Mouse (Mus musculus) kidney, postnatal 4 days (tissue): Measurements from ENCODE around the gene Nsfl1c.
"Not testable (repeated sequence)": the region's sequence is repeated elsewhere in the genome, so short reads cannot be mapped to it uniquely, and the experiment has no call there.

ENCODE experiments used
- DNase-seq, 2 experiments: peaks; one replicate each; pipeline ENCODE4 v3.0.0; 2021; ENCODE audit warnings: mixed read lengths in 2 of 2

Gene Nsfl1c

DNA sequence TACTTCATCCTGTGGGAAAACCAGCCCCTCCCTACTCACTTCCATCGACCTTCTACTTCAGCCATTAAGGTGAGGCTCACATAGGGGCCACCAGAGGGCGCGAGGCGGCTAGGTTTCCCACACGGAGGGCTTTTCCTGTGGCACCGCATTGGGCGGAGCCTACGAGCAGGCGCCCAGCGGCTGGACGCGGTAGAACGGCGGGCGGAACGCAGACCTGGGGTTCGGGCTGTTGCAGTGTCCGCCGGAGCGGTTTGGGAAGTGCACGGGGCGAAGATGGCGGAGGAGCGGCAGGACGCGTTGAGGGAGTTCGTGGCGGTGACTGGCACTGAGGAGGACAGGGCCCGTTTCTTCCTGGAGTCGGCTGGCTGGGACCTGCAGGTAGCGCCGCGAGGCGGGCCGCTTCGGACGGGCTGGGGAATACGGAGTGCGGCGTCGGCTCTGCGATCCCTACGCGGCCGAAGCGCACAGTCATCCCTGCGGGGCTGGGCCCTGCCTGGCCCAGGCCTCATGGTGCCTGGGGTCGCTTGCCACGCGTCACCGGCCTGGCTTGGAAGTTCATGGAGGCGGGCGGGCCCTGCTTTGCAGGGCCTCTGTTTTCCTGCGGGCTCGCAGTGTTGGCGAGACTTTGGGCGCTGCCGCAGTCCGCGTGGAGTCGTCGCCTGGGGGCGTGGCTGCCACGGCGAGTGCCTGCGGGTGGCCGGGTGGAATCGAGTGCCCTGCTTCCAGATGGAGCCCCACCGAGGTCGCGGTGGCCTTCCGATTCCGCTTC lies at the start of gene Nsfl1c:
Gene Nsfl1c (plus strand): TSS at position 148 of the 769 bp plus-strand sequence.
- peak; percentile 98 for DNase-seq

DNA sequence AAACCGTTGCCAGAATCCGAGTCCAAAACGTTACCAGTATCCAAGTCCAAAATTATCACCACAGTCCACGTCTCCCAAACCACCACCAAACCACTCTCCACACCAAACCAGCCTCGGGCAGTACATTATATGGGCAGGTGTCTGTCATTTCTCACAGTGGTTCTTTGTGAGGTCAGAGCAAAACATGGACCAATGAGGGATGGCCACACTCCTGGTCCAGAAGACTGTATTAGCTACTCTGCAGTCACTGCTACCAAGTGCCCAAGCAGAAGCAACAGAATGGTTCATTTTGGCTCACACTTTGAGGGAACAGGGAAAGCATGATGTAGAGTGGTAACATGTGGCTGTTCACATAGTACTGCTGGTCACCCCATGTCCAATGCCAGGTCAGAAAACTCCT lies 17.9 kb upstream of the Nsfl1c start, which contains the start of gene 4921509C19Rik:
Gene 4921509C19Rik (minus strand): TSS at position 101 of the 400 bp plus-strand sequence.
- DNase-seq, result not testable (repeated sequence)

DNA sequence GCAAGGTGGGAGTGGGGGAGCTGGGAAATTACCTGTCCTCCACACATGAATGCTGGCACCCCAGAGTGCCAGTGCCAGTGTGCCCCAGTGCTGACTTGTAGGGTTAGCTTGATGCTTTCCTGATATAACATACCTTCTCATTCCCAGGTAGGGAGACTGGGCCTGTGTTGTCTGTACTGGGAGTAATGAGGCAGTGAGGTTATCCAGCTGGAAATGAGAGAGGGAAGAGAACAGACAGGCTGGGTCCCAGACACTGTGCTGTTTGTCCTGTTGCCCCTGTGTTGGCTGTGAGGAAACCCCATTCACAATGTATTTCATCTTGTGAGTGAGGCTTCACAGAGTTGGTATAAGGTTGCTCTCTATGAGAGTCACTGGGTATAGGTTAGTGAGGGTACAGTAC lies 7.5 kb upstream of the Nsfl1c start:
- no peak for DNase-seq

DNA sequence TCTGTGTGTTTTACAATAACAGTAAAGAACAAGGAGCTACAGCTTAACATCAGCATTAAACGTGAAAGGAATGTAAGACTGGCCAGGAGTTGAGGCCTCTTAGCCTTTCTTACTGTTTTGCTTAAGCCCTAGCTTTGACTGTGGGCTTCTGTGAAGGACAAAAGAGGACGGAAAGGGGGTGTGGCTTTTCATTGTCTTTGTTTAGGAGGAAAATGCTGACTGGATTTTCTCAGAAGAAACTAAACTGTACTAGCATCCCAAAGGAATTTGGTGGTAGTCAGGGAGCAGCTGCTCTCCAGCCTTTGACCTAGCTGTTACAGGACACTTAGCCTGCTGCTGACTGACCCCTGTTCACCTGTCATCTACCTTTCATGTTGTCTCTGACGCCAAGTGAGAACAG lies 4.4 kb downstream of the Nsfl1c start:
- no peak for DNase-seq

DNA sequence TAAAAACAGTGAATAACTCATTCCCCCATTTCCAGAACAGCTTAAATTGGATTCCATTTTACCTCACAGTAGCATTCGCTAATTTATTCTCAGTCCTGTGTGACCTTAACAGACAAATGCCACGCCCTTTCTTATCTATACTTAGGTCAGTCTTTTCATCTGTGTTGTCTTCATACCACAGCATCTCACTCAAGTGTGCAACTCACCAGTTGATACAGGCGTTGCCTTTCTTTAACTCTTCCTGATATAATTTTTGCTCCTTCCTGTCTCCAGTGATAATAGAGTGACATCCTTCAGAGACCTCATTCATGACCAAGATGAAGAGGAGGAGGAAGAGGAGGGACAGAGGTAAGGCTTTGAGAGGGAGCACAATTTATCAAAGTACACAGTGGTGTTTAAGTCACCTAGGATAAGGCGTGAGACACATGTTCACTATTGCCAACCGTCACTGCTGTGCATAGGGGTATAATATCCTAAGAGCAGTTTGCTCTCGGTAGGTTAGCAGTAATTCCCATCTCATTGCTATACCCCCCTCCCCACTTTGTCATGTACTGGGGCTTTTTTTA lies 6.5 kb downstream of the Nsfl1c start:
- DNase-seq, result no peak

DNA sequence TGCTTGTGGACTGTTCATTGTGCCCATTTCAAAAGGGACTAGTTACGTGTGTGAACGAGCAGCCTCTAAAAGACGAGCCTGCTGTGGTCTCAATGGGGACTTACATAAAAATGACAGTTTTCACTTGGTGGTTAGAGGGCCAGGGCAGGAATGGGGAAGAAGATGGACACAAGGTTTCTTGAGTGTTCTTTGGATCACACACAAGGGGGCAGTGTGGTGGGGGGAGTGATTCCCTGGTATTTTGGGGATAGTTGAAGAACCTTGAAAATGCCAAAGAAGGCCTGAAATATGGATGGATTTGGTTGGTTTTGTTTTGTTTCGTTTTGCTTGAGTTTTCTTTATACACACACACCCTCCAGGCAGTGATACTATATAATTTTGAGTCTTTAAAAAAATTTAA lies 10.2 kb downstream of the Nsfl1c start:
- DNase-seq, result peak in 1 of 2 experiments; percentile 6

DNA sequence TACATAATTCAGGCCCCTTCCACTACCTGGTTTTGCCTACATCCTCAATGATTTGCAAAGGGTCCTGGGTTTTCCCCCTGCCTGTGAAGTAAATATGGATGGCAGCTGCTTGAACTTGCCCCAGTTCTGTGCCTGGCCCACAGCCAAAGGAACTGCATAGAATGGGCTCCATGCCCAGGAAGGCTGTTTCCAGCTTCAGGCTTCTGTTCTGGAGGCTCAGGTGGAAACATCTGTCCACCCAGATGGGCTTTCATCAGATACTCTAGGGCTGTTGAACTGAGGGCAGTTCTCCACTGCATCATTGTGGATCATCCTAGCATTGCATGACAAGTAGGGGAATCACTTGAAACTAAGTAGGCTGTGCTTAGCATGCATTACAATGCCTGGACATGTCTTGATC lies 18.2 kb downstream of the Nsfl1c start:
- DNase-seq, result peak; percentile 65 to 77

DNA sequence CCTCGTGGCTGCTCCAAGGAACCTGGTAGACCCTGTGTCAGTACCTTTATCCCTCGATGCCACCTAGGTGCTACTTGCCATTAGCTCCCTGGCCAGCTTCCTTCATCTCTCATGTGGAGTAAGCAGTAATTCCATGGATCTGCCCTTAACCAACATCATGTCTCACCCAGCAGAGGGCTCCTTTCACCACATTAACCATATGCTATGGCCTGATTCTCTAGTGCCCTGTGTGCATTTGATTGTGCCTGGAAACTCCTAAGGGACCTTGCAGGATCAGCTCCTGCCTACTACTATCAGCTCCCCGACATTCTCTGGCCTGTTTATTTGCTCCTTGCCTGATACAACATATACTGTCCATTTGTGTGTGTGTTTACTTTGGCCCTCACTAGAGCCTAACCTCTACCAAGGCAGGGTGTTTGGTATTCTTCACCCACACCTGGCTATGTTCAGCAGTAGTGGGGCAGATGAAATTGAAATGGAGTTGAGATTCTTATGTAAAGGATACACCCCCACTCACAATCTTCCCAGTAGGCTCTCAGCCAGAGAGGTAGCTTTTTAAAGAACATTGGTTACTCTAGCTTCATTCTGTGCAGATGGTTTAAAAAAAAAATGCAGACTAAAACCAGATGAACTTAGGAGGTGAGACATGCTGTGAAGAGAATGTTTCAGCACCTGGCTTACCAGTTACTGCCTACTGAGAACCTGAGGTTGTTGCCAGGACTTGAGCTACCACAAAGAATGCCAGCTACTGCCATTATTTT lies 19.7 kb downstream of the Nsfl1c start:
- DNase-seq, result no peak

DNA sequence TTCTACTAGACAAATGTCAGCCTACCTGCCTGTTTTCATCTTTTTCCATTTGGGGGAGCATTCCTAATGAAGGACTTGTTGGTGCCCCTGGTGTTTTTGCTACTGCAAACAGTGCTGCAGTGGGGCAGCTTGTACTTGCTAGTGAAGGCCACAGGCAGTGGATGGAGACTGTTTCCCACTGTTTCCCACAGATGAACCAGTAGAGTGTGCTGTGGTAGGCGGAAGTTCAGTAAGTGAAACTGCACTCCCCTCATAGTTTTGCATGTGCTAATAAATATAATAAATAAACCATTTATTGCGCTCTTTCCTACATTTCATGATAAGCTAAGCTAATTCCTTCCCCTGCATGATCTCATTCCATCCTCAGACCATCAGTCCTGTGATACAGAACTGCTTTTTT lies 25.0 kb downstream of the Nsfl1c start:
- no peak for DNase-seq

DNA sequence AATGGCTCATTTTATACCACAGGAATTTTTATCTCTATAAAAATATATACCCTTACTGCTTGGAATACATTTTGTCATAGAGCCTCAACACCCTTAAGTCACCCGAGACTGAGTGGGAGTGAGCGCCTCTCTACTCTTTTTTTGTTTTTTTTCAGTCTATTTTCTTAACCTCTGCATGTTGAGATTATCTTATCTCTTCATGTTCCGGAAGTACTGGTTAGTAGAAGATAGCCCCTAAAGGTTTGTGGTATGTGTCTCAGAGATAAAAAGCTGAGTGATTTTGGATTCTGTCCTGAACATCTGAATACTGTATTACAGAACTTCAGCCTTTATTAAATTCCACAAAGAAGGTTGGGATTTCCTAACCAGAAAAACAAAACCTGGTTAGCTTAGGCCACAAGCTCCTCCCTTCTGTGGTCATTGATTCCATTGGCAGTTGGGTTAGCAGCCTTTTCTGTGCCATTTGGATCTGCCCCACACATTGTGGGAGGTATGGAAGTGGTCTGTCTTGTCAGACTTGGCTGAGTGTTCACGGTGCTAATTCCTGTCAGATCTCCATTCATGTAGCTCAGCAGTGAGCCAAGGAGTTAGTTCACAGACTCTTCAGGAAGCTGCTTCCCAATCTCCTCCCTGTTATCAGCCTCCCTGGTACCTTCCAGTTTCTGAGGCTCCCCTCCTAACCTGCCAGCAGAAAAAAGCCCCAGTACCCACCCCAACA lies 30.5 kb downstream of the Nsfl1c start:
- DNase-seq, result no peak

DNA sequence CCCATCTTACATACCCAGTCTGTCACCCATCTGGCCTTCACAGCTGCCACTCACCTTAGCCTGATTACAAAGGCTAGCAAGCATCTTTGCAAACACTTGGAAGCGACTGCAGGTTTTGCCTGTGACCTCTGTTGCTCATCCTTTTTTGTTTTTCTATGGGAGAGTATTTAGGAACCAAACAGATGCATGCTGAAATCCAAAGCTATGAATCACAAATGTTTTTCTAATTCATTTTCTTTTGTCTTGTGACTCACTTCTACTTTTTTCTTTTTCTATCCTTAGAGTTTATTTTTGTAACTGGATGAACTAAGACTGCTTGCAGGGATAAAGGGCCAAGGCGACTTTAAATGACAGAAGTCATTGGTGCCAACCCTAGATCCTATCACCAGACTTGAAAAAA lies 31.5 kb downstream of the Nsfl1c start:
- no peak for DNase-seq

DNA sequence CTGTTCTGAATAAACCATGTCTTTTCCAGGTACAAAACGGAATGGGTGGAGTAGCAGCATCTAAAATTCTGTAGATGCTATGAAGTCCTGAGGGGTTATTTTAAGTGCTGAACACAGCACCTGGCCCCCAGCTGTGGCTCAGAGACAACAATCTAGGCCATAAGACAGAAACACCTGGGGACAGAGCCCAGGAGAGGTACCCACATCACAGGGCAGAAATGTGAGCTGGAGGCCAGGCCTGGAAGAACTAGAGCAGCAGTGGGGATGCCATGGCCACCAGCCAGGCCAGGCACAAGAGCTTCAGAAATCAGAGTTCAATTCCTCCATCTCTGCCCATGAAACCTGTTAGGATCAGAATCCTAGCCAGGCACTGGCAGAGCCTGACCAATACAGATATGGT lies 34.1 kb downstream of the Nsfl1c start:
- no peak for DNase-seq

DNA sequence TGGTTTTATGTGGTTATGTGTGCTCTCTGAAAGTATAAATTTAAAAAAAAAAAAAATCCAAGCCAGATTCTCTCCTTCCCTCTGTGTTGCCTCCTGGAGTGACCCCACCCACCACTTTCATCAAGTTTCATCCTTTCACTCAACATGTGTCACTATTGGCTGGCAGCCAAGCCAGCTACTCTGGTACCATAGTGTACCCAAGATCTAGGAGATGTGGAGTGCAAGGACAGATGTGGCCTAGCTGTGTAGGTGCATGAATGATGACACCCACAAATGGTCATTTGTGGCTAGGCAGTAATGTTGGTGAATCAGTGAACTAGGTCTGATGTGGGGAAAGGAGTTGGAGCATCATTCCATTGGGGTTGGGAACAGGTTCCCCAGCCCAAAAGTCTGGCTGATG lies 35.2 kb downstream of the Nsfl1c start:
- DNase-seq, result no peak

DNA sequence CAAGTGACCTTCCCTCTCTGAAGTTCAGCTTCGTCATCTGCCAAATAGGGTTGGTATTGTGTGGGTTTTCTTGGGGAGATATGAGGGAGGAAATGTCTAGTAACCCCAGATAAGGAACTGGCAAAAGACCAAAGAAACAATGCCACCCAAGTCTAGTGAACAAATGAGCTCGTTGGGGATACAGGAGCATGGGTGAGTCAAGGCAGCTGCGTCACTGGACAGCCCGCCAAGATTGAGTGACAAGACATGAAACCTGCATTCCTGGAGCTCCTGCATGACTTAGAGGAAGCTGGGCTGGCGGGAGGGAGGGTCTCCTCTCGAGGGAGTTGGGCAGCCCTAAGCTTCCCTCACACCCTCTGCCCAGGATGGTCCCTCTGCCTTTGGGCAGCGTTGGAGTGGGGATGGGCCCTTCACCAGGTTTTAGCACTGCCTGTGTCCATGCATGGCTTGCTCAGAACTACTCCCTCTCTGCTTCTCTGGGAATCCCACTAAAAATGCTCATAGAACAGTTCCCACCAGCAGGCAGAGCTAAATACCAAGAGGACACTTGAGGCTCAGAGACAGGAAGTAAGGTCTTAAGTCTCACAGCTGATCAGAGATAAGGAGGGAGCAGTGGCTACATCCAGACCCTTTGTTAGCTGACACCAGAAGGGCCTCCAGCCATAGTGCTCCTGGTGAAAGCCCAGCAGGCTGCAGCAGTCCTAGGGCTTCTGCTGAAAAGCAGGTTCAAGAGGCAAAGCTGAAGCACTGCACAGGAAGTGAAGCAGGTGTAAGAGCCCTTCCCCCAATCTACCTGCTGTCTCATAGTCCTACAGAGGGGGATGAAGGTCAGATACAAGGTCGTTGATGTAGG lies 36.6 kb downstream of the Nsfl1c start:
- peak in 1 of 2 experiments; percentile 15 for DNase-seq

DNA sequence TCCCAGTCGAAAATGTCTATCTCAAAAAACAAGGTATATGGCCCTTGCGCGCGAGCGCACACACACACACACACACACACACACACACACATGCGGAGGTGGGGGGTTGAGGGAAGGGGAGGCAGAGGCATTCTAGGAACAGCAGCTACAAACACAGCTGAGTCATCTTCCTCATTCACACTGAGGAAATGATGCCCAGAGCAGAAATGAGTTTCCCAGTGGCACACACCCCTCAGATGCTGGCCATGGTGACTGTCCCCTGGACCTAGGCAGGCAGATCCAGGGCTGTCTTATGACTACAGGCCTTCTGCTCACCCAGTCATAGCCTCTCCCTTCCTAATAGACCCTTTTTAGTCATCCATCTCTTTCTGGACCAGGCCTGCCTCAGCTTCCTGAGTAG lies 39.6 kb downstream of the Nsfl1c start:
- no peak for DNase-seq

DNA sequence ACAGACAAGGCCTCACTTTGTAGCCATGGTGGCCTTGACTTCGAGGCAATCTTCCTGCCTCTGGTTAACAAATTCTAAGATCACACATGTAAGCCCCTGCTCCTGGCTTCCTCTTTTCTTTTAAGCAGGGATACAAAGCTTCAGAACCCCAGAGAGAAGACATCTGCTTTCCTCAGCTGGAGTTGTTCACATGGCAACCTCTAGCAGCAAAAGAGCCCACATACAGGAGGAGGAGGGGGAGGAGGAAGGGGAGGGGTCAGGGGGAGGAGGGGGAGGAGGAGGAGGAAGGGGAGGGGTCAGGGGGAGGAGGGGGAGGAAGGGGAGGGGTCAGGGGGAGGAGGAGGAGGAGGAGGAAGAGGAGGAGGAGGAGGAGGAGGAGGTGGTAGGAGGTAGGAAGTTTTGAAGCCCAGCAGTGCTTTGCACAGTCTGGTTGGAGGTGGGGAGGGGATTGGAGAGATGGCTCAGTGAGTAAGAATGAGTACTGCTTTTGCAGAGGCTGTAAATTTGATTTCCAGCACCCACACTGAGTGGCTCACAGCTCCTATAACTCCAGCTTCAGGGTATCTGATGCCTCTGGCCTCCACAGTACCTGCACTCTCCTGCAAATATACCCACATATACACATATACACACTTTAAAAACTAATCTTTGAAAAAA lies 42.1 kb downstream of the Nsfl1c start:
- peak; percentile 10 to 32 for DNase-seq

DNA sequence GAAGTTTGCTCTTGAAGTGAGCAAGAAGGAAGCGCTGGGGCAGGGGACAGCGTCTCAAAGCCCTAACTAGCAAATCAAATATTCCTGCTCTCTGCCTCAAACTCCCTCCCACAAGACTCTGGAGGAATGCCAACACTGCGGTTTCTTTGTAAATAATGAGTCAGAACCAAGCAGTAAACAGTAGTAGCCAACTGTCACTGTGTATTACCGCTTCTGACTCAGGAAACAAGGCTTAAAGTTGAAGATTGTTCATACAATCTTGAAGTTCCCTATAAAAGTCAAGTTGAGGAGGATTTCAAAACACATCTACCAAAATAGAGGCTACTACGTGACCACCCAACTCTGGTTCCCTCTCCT lies 42.6 kb downstream of the Nsfl1c start:
- DNase-seq, result peak; percentile 74 to 82

DNA sequence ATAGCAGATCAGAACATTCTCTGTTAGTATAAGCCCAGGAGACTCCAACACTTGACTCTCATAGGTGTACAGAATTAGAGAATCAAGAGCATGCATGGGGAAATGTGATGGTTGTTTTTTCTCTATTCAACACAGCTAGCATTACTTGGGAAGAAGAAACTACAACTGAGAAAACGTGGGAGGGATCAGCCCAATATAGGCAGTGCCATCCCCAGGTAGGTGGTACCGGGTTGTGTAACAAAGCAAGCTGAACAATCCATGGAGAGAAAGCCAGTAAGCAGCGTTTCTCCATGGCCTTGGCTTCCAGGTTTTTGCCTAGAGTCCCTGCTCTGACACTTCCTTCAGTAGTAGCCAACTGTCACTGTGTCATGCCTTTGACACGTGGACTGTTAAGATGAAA lies 44.7 kb downstream of the Nsfl1c start:
- DNase-seq, result no peak

DNA sequence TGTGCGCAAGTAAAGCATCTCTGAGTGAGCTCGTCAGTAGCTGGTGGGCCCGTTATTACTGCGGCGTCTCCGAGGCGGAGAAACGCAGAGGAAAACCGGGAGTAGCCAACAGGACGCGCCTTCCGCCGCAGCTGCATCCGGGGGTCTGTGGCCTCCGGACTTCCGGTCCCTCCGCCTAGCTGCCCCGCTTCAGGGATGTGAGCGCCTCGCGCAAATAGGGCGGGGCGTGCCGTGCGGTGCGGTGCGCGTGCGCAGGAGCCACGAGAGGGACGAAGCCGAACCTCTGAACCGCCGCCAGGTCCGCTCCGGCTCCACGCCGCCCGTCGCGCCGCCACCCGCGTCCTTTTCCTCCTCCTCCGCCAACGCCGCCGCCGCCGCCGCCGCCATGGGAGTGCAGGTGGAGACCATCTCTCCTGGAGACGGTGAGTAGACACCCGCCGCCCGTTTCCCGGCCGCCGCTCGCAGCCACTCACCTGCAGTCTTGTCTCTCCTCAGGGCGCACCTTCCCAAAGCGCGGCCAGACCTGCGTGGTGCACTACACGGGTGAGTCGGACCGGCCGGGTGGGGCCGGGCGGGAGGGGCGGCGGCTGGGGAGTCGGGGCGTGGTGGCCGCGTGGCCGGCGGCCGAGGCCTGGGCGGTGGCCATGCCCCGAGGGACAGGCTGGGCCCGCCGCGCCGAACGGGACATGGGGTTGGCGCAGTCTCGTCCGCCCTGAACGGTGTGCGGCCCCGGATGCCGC lies 48.5 kb downstream of the Nsfl1c start, which contains the start of gene Fkbp1a:
Gene Fkbp1a (plus strand): TSS at position 161 of the 740 bp plus-strand sequence.
- DNase-seq, result peak; percentile 99

DNA sequence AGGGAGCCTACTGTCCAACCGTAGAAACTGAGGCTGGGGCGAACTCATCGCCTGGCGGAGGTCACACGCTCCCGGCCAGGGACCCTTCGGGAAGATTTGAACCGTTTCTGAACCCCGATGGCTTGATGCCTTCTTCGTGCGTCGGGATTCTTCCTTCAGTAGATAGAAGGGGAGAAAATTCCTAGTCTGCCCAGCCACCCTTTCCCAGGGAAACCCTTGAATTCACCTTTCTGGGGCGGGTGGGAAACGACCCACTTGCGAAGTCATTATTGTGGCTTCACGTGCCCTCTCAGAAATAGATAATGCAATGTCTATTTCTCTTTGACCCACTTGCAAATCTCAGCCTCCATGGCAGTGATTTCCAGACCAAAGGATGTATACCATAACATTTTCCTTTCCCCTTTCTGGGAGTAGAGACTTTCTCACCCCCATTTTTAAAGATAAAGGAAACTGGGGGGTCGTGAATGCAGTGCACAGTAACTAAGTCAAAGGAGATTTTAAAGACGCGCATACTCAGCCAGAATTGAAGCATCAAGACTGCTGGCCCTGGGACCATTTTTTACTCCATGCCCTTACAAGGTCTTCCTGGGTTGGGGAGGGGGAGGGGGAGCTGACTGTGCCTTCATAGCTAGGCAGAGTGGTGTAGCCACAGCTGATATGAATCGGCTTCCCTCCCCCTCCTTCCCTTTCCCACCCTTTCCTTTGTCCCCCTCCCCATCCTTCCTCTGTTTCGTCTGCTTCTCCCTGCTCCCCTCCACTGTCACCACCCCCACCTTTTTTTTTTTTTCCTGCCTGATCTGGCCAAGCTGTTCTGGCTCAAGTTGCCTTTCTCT lies 49.3 kb downstream of the Nsfl1c start:
- DNase-seq, result peak; percentile 75 to 85
